Mouse (Mus musculus) kidney, adult 2 months (tissue): ENCODE results near the gene Prdm11. TPM values are rescaled to one million over a fixed set of nuclear protein-coding genes. Genes with fewer than 3 reads are reported as not detected.
A peak's percentile ranks its signal among the peaks of the same experiment; 100 is the strongest.

Experiments
- DNase-seq: peaks from one replicate; pipeline ENCODE4 v3.0.0; 2021
- H3K27ac ChIP-seq: fragments of 200-500 bp; 2 replicates; pipeline ENCODE4 v1.5.1; 2012; ENCODE audit warnings: low read depth, low read length, control low read depth, inconsistent platforms; ENCODE audit not compliant: insufficient read depth
- H3K27me3 ChIP-seq: fragments of 200-500 bp; replicated peaks from 2 replicates; pipeline ENCODE4 v1.6.1; 2012; ENCODE audit warnings: mild to moderate bottlenecking, moderate library complexity, low read length, inconsistent platforms; ENCODE audit not compliant: control insufficient read depth, insufficient read depth
- H3K36me3 ChIP-seq: fragments of 200-500 bp; 2 replicates; pipeline ENCODE4 v1.6.1; 2012; ENCODE audit warnings: mild to moderate bottlenecking, moderate library complexity, low read length, inconsistent platforms; ENCODE audit not compliant: control insufficient read depth, insufficient read depth
- H3K4me1 ChIP-seq: fragments of 200-500 bp; 2 replicates; pipeline ENCODE4 v1.6.1; 2011; ENCODE audit warnings: low read length; ENCODE audit not compliant: control insufficient read depth, insufficient read depth
- H3K4me3 ChIP-seq: fragments of 200-500 bp; 2 replicates; pipeline ENCODE4 v1.5.1; 2011; ENCODE audit warnings: mild to moderate bottlenecking, low read depth, low read length, control low read depth; ENCODE audit not compliant: insufficient read depth
- CTCF ChIP-seq: fragments of 200-500 bp; conservative IDR thresholded peaks from 2 replicates; pipeline ENCODE4 v1.5.1; 2011; ENCODE audit warnings: low read depth, mild to moderate bottlenecking, control low read depth, low read length, moderate library complexity, mixed read lengths; ENCODE audit not compliant: insufficient read depth, insufficient read length
- POLR2A ChIP-seq: fragments of 200-500 bp; IDR thresholded peaks from one replicate; pipeline ENCODE4 v1.6.1; 2011; ENCODE audit warnings: low read depth, low read length, control low read depth
- whole genome bisulfite sequencing: fragments of 180-500 bp; shearing (Covaris S2); methylation state at CpG from one replicate; pipeline ENCODE4 v1.1.7; 2018; 5-methylcytosine and 5-hydroxymethylcytosine counted together
- polyA plus RNA-seq: library from polyadenylated mRNA; depleted of rRNA; stranded (reverse); fragments of >200 nt; gene quantifications from 2 replicates; pipeline ENCODE4 v1.2.3, GENCODE M21; 2012

Prdm11 gene
- polyA plus RNA-seq, 1 experiment = 3.6 TPM

- H3K4me3 ChIP-seq = no peak overlapping the region
- 45% methylated on average over 11 of the region's 11 CpGs for WGBS
- no peak for TF ChIP-seq POLR2A
- no peak for TF ChIP-seq CTCF
- H3K27ac ChIP-seq = peak overlapping the region; percentile 43
- no peaks in the 10 kb centered on the region for H3K36me3 ChIP-seq
- DNase-seq = peak; percentile 76
- H3K27me3 ChIP-seq = no peaks in the 10 kb centered on the region
- 0 out of 2 replicates have a peak, but pooled peaks cover 5% of the 10 kb centered on the region for H3K4me1 ChIP-seq
These were observed 13.3 kb downstream of the Prdm11 start for GRCm38 (mm10) chr2:93032651-93033050.

- Histone ChIP-seq H3K27ac (peak overlapping the region; percentile 43), H3K4me3 (no peak overlapping the region), H3K4me1 (0 out of 2 replicates have a peak, but pooled peaks cover 5% of the 10 kb centered on the region), H3K27me3 (no peaks in the 10 kb centered on the region), H3K36me3 (no peaks in the 10 kb centered on the region)
- 60% methylated on average over 8 of the region's 8 CpGs for WGBS
- peak; percentile 65 for DNase-seq
- TF ChIP-seq CTCF (no peak), POLR2A (no peak)
These were observed 13.9 kb downstream of the Prdm11 start for GRCm38 (mm10) chr2:93032049-93032448.

GRCm38 (mm10) chr2:93031021-93031420, 14.9 kb downstream of the Prdm11 start:
- DNase-seq = no peak
- Histone ChIP-seq H3K4me3 (no peak overlapping the region), H3K4me1 (0 out of 2 replicates have a peak, but pooled peaks cover 2% of the 10 kb centered on the region), H3K27ac (no peak overlapping the region), H3K36me3 (no peaks in the 10 kb centered on the region), H3K27me3 (no peaks in the 10 kb centered on the region)
- 85% methylated on average over 9 of the region's 9 CpGs for WGBS
- TF ChIP-seq POLR2A = no peak
- no peak for TF ChIP-seq CTCF

- Histone ChIP-seq H3K27ac (no peak overlapping the region), H3K4me3 (no peak overlapping the region), H3K27me3 (no peaks in the 10 kb centered on the region), H3K36me3 (no peaks in the 10 kb centered on the region), H3K4me1 (no peaks in the 10 kb centered on the region)
- no peak for DNase-seq
- TF ChIP-seq CTCF (no peak), POLR2A (no peak)
- 45% methylated on average over 6 of the region's 6 CpGs for WGBS
These were observed 15.9 kb downstream of the Prdm11 start for GRCm38 (mm10) chr2:93030101-93030500.

- 46% methylated on average over 14 of the region's 14 CpGs for WGBS
- Histone ChIP-seq H3K27me3 (no peaks in the 10 kb centered on the region), H3K27ac (no peak overlapping the region), H3K4me1 (no peaks in the 10 kb centered on the region), H3K4me3 (no peak overlapping the region), H3K36me3 (no peaks in the 10 kb centered on the region)
- TF ChIP-seq CTCF = no peak
- DNase-seq = peak; percentile 72
These were observed 16.5 kb downstream of the Prdm11 start for GRCm38 (mm10) chr2:93029267-93030060.

- no peaks in the 10 kb centered on the region for H3K36me3 ChIP-seq
- H3K4me3 ChIP-seq = no peak overlapping the region
- TF ChIP-seq POLR2A (no peak), CTCF (peak; percentile 19; the same call in 1 of the 2 replicates)
- no peak for DNase-seq
- no peaks in the 10 kb centered on the region for H3K4me1 ChIP-seq
- H3K27ac ChIP-seq = no peak overlapping the region
- no peaks in the 10 kb centered on the region for H3K27me3 ChIP-seq
- WGBS = 60% methylated on average over 6 of the region's 6 CpGs
These were observed 17.1 kb downstream of the Prdm11 start for GRCm38 (mm10) chr2:93028865-93029264.

GRCm38 (mm10) chr2:93027713-93028112, 18.3 kb downstream of the Prdm11 start:
- WGBS = 75% methylated on average over 7 of the region's 7 CpGs
- no peak for DNase-seq
- H3K27ac ChIP-seq = no peak overlapping the region
- no peaks in the 10 kb centered on the region for H3K27me3 ChIP-seq
- TF ChIP-seq CTCF (no peak), POLR2A (no peak)
- H3K36me3 ChIP-seq = no peaks in the 10 kb centered on the region
- H3K4me1 ChIP-seq = no peaks in the 10 kb centered on the region
- H3K4me3 ChIP-seq = no peak overlapping the region
